ENCODE assay signal across 8 mouse cellular contexts in genomic region chr9:40807289-40807920, GRCm38 (mm10). TPM values are rescaled to one million over a fixed set of nuclear protein-coding genes. Genes with fewer than 3 reads are reported as not detected.
A peak's percentile ranks its signal among the peaks of the same experiment; 100 is the strongest.
DNase-seq lines count a peak whose midpoint lies in the region; ATAC-seq and TF ChIP-seq lines count a peak whose summit lies in the region.

No protein-coding gene starts in this region.

- H3K4me3 ChIP-seq in heart, embryonic 16.5 days (ENCODE audit: low read length): no peak overlapping the region
- H3K4me3 ChIP-seq in limb, embryonic 15.5 days: no peak overlapping the region
- no peak overlapping the region for H3K4me3 ChIP-seq in neural tube, embryonic 13.5 days

- peak; percentile 15 for ATAC-seq in heart, embryonic 16.5 days (replicated peaks; ENCODE audit: extremely low read depth, insufficient read depth, low FRiP score)
- ATAC-seq in limb, embryonic 15.5 days (ENCODE audit: insufficient number of reproducible peaks, low FRiP score, low TSS enrichment, low read depth): no peak
- ATAC-seq in neural tube, embryonic 13.5 days (ENCODE audit: low read depth): no peak

- intact Hi-C loops in heart, postnatal 36 days (cut with DNase I): loop anchor here (5.0 kb wide), 1 partner anchor 170 kb away; no protein-coding TSS in a partner anchor

- no peaks in the 10 kb centered on the region for H3K27me3 ChIP-seq in heart, embryonic 16.5 days (ENCODE audit: control insufficient read depth, insufficient read depth, low read length)
- H3K27me3 ChIP-seq in limb, embryonic 15.5 days: no peaks in the 10 kb centered on the region
- no peaks in the 10 kb centered on the region for H3K27me3 ChIP-seq in neural tube, embryonic 13.5 days

- H3K36me3 ChIP-seq in heart, embryonic 16.5 days (ENCODE audit: control insufficient read depth, insufficient read depth): peaks cover 32% of the 10 kb centered on the region
- peaks cover 34% of the 10 kb centered on the region for H3K36me3 ChIP-seq in limb, embryonic 15.5 days
- peaks cover 51% of the 10 kb centered on the region for H3K36me3 ChIP-seq in neural tube, embryonic 13.5 days

- no peak for TF ChIP-seq POLR2A in brain, embryonic 14.5 days (IDR thresholded peaks at IDR 0.05; ENCODE audit: borderline replicate concordance, extremely low read depth, insufficient read depth, insufficient read length, poor library complexity, severe bottlenecking)

- H3K4me1 ChIP-seq in heart, embryonic 16.5 days (ENCODE audit: control insufficient read depth, insufficient read depth, low read length): peaks cover 40% of the 10 kb centered on the region
- H3K4me1 ChIP-seq in limb, embryonic 15.5 days: peaks cover 50% of the 10 kb centered on the region
- peaks cover 62% of the 10 kb centered on the region for H3K4me1 ChIP-seq in neural tube, embryonic 13.5 days (replicated peaks)

- 17% methylated on average over 11 of the region's 11 CpGs for WGBS in heart, embryonic 16.5 days
- WGBS in limb, embryonic 15.5 days: 14% methylated on average over 11 of the region's 11 CpGs
- 27% methylated on average over 11 of the region's 11 CpGs for WGBS in neural tube, embryonic 13.5 days

- no peak for TF ChIP-seq CTCF in brain, embryonic 14.5 days (IDR thresholded peaks at IDR 0.05; ENCODE audit: borderline replicate concordance, extremely low read depth, insufficient read depth, insufficient read length)

- H3K9me3 ChIP-seq in heart, embryonic 16.5 days (replicated peaks; ENCODE audit: control insufficient read depth, low read length): no peaks in the 10 kb centered on the region
- H3K9me3 ChIP-seq in limb, embryonic 15.5 days: no peaks in the 10 kb centered on the region
- H3K9me3 ChIP-seq in neural tube, embryonic 13.5 days: no peaks in the 10 kb centered on the region

- H3K27ac ChIP-seq in heart, embryonic 16.5 days (ENCODE audit: low read length): peak overlapping the region; percentile 78
- peak overlapping the region; percentile 72 for H3K27ac ChIP-seq in limb, embryonic 15.5 days
- H3K27ac ChIP-seq in neural tube, embryonic 13.5 days (replicated peaks): peak overlapping the region; percentile 69

- peak; percentile 59 to 72 for DNase-seq in heart, adult 18-20 months
- no peak for DNase-seq in heart, postnatal 36 days
- DNase-seq in brain, embryonic 14.5 days (ENCODE audit: low read depth): peak; percentile 59
- no peak for DNase-seq in thymus, postnatal 0 days (ENCODE audit: low spot score)
- DNase-seq in layer of hippocampus, adult 9-11 months: no peak

- H3K9ac ChIP-seq in heart, embryonic 16.5 days (ENCODE audit: low read length): no peak overlapping the region
- no peak overlapping the region for H3K9ac ChIP-seq in limb, embryonic 15.5 days
- H3K9ac ChIP-seq in neural tube, embryonic 13.5 days: 0 out of 2 replicates have a peak overlapping the region, but pooled peaks have one; percentile 38

- H3K4me2 ChIP-seq in heart, embryonic 16.5 days (ENCODE audit: low read depth, low read length): no peak overlapping the region
- no peak overlapping the region for H3K4me2 ChIP-seq in limb, embryonic 15.5 days
- H3K4me2 ChIP-seq in neural tube, embryonic 13.5 days: no peak overlapping the region

RNA-seq across cellular contexts. Expression of gene Hspa8, which starts 6.6 kb away (rescaled TPM):
- total RNA-seq in heart, adult 18-20 months (2021): 1,000 to 10,000 TPM; 1,743 to 1,808 TPM
- 1,000 to 10,000 TPM; 1,282 to 1,390 TPM for total RNA-seq in heart, postnatal 36 days (2021)
- polyA plus RNA-seq in brain, embryonic 14.5 days (2012; rRNA removed): 2,783 and 3,166 TPM in 2 replicates
- 2,017 and 2,064 TPM in 2 replicates for polyA plus RNA-seq in heart, embryonic 16.5 days (2015; fragmentation: Nextera tagmentation; extraction: Ambion mirVana)
- polyA plus RNA-seq in limb, embryonic 15.5 days (2015; fragmentation: Nextera tagmentation; extraction: Ambion mirVana): 2,195 and 2,248 TPM in 2 replicates
- 2,997 and 3,038 TPM in 2 replicates for polyA plus RNA-seq in neural tube, embryonic 13.5 days (2015; fragmentation: Nextera tagmentation; extraction: Ambion mirVana)
- polyA plus RNA-seq in thymus, postnatal 0 days (2015; fragmentation: Nextera tagmentation; extraction: Ambion mirVana): 1,839 and 2,551 TPM in 2 replicates

Comparison
In these comparisons a context has a peak if more than half of its experiments do, and no peak if none do; other contexts are left out.
1. DNase-seq: peak in heart, adult 18-20 months (2 of 2) and brain, embryonic 14.5 days (single experiment); none in heart, postnatal 36 days (0 of 2), thymus, postnatal 0 days (single experiment) and layer of hippocampus, adult 9-11 months (single experiment).
2. Peak in every context shown above with its lines, with median percentiles within 50 percentile points of each other: H3K27ac ChIP-seq.